Mouse (Mus musculus): ENCODE data around the gene Atxn7l3b. TPM values are rescaled to one million over a fixed set of nuclear protein-coding genes. Genes with fewer than 3 reads are reported as not detected.
"Not testable (repeated sequence)": the region's sequence is repeated elsewhere in the genome, so short reads cannot be mapped to it uniquely, and the experiment has no call there.

Atxn7l3b gene
- 79.3 and 83.3 TPM in 2 replicates for polyA plus RNA-seq (2012; rRNA removed)

DNA sequence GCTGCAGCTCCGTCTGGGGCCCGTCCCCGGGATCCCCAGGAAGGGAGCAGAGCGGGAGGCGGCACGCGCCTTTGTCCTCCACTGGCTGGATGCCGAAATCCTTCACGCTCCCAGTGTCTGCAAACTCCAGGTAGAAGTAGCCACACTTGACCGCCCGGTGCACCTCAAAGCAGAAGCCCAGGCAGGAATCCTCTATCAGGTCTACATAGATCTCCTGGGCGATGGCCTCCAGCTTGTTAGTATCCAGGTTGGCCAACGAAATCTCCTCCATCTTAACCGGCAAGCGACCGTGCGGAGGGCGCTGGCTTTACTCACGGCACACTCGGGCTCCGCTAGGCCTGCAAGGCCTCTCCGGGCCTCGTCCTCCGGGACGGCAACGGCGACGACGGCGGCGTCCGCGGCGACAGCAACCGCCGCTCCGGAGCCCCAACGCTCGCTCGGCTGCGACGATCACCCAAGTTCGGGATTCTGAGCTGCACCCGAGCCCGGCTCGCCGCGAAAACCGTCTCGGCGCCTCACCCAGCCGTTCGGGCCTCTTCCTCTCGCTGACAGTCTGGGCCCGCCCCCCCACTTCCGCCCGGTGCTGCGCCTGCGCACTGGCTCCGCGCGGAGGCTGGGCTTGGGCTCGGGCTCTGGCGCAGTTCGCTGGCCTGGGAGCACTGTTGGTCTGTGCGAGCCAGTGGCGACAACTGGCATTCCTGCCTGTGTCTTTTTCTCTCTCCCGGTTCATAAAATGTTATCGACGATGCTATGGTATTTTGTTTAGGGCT lies at the start of gene Atxn7l3b:
Gene Atxn7l3b (minus strand): TSS at position 550 of the 770 bp plus-strand sequence.
- H3K27ac ChIP-seq (ENCODE audit: insufficient read depth, low read length), result peak within 1 kb of the TSS; percentile 91
- TF ChIP-seq CTCF (IDR thresholded peaks at IDR 0.05; ENCODE audit: extremely low read depth, insufficient read depth, low read length) (no peak), POLR2A (IDR thresholded peaks at IDR 0.05; ENCODE audit: extremely low read depth, insufficient read depth, low read length) (peak; percentile 87)
- H3K4me3 ChIP-seq (ENCODE audit: insufficient read depth, low read length), result peak within 1 kb of the TSS; percentile 76
- H3K4me1 ChIP-seq (ENCODE audit: control insufficient read depth, insufficient read depth, low read length), result peaks cover 11% of the 10 kb centered on the region

DNA sequence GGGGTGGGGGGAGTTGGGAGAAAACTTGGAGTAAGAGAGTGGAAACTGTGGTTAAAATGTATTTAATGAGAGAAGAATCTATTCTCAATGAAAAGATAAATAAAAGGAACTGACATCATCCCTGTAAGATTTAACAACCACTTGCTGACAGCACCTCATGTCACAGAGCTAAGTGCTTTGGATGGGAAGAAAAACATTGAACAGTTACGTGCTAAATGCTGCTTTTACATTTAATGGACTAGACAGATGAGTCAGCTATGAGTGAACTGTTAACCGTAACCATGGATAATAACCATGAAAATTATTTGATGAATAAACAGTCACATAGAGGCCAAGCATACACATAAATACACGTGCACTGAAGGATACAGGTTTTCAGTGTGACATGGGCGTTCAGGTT lies 48.8 kb upstream of the Atxn7l3b start:
- no peak for TF ChIP-seq POLR2A (IDR thresholded peaks at IDR 0.05; ENCODE audit: extremely low read depth, insufficient read depth, low read length)
- no peak for TF ChIP-seq CTCF (IDR thresholded peaks at IDR 0.05; ENCODE audit: extremely low read depth, insufficient read depth, low read length)
- H3K27ac ChIP-seq (ENCODE audit: insufficient read depth, low read length), result no peak overlapping the region
- H3K4me1 ChIP-seq (ENCODE audit: control insufficient read depth, insufficient read depth, low read length), result no peaks in the 10 kb centered on the region
- no peak overlapping the region for H3K4me3 ChIP-seq (ENCODE audit: insufficient read depth, low read length)

DNA sequence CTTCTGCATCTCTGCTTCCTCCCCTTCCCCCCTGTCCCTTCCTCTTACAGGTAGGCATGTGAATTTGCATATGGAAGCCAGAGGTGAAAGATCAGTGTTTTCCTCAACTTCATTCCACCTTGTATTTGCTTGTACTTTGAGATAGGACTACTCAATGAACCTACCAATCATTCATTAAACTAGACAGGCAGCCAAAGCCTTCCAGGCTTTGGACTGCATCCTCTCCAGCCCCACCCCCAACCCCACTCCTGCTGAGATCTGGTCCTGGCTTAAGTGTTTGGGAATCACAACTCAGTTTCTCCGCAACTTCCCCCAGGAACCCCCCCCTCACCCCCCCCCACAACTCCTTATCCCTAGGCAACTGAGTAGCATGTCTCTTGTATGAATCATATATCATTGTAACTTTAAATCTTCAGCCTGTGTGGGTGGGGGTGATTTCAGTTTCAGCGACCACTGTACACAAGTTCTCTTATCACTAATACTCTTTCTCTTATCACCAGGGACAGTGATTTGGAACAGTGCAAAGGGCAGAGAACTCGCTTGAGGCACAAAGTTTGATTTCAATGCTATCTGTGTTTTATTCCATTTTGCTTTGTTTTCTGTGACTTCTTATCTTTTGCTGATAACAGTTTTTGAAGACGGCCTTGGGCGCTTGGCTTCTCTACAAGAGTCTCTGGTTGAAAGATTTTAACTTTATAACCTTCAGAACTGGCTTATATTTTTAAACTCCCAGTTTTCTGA lies 44.7 kb upstream of the Atxn7l3b start:
- TF ChIP-seq POLR2A (IDR thresholded peaks at IDR 0.05; ENCODE audit: extremely low read depth, insufficient read depth, low read length), result no peak
- TF ChIP-seq CTCF (IDR thresholded peaks at IDR 0.05; ENCODE audit: extremely low read depth, insufficient read depth, low read length), result no peak
- Histone ChIP-seq H3K4me3 (ENCODE audit: insufficient read depth, low read length) (no peak overlapping the region), H3K27ac (ENCODE audit: insufficient read depth, low read length) (no peak overlapping the region), H3K4me1 (ENCODE audit: control insufficient read depth, insufficient read depth, low read length) (no peaks in the 10 kb centered on the region)

DNA sequence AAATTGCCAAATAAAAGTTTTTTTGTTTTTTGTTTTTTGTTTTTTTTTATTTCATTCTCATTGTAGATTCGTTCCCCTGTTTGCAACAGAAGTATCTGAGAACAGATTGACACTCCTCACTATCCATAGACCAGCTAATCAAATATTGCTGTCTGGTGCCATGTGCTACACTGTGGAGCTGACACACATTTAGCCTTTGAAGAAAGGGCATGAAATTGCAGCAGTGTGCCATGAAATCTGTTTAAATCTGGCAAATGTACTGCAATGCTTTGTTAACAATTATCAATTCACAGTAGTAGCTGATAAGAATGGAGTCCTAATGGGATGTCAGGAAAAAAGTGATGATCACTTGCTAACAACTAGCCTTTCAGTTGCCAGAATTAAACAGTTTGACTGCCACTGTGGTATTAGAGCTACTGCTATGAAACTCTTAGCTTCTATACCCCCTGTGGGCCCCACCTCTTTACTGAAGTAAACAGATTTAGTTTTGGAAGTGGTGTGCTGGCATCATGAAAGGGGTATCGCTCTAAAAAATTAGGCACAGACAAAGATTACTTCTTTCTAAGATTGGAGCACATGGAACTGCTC lies 41.3 kb upstream of the Atxn7l3b start:
- Histone ChIP-seq H3K4me1 (ENCODE audit: control insufficient read depth, insufficient read depth, low read length) (no peaks in the 10 kb centered on the region), H3K27ac (ENCODE audit: insufficient read depth, low read length) (no peak overlapping the region), H3K4me3 (ENCODE audit: insufficient read depth, low read length) (no peak overlapping the region)
- TF ChIP-seq CTCF (IDR thresholded peaks at IDR 0.05; ENCODE audit: extremely low read depth, insufficient read depth, low read length) (no peak), POLR2A (IDR thresholded peaks at IDR 0.05; ENCODE audit: extremely low read depth, insufficient read depth, low read length) (no peak)

- no peak for TF ChIP-seq CTCF (IDR thresholded peaks at IDR 0.05; ENCODE audit: extremely low read depth, insufficient read depth, low read length)
- TF ChIP-seq POLR2A (IDR thresholded peaks at IDR 0.05; ENCODE audit: extremely low read depth, insufficient read depth, low read length), result no peak
- Histone ChIP-seq H3K27ac (ENCODE audit: insufficient read depth, low read length) (no peak overlapping the region), H3K4me3 (ENCODE audit: insufficient read depth, low read length) (no peak overlapping the region), H3K4me1 (ENCODE audit: control insufficient read depth, insufficient read depth, low read length) (no peaks in the 10 kb centered on the region)
Observed at GRCm38 (mm10) chr10:112967578-112967977, 38.8 kb upstream of the Atxn7l3b start.

- not testable (repeated sequence) for H3K4me3 ChIP-seq (ENCODE audit: insufficient read depth, low read length); H3K27ac ChIP-seq (ENCODE audit: insufficient read depth, low read length); H3K4me1 ChIP-seq (ENCODE audit: control insufficient read depth, insufficient read depth, low read length)
Observed at GRCm38 (mm10) chr10:112962216-112962615, 33.4 kb upstream of the Atxn7l3b start.

DNA sequence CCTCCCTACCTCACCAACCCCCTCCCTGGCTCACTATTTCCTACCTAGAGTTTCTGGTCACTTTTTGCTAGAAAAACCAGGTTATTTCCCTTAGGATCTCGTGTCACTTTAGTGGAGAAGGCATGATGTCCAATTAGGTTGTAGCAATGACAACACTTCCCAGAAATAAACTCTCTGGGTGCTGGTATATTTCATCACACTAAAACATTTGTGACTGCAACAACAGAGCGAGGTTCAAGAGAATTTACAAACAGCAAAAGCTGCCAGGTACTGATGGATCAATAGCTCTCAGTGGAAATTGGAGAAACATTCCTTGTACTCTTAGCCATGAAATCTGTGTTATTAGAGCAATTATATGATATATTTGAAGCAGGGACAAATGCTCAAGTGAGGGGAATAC lies 25.3 kb upstream of the Atxn7l3b start:
- Histone ChIP-seq H3K4me3 (ENCODE audit: insufficient read depth, low read length) (no peak overlapping the region), H3K4me1 (ENCODE audit: control insufficient read depth, insufficient read depth, low read length) (no peaks in the 10 kb centered on the region), H3K27ac (ENCODE audit: insufficient read depth, low read length) (no peak overlapping the region)
- no peak for TF ChIP-seq POLR2A (IDR thresholded peaks at IDR 0.05; ENCODE audit: extremely low read depth, insufficient read depth, low read length)
- TF ChIP-seq CTCF (IDR thresholded peaks at IDR 0.05; ENCODE audit: extremely low read depth, insufficient read depth, low read length), result no peak

GRCm38 (mm10) chr10:112948453-112948852 lies 19.7 kb upstream of the Atxn7l3b start:
- no peak for TF ChIP-seq CTCF (IDR thresholded peaks at IDR 0.05; ENCODE audit: extremely low read depth, insufficient read depth, low read length)
- TF ChIP-seq POLR2A (IDR thresholded peaks at IDR 0.05; ENCODE audit: extremely low read depth, insufficient read depth, low read length), result no peak
- Histone ChIP-seq H3K4me3 (ENCODE audit: insufficient read depth, low read length) (no peak overlapping the region), H3K27ac (ENCODE audit: insufficient read depth, low read length) (no peak overlapping the region), H3K4me1 (ENCODE audit: control insufficient read depth, insufficient read depth, low read length) (no peaks in the 10 kb centered on the region)

- Histone ChIP-seq H3K4me1 (ENCODE audit: control insufficient read depth, insufficient read depth, low read length) (peaks cover 11% of the 10 kb centered on the region), H3K27ac (ENCODE audit: insufficient read depth, low read length) (peak overlapping the region; percentile 91; the same call in 1 of the 2 replicates), H3K4me3 (ENCODE audit: insufficient read depth, low read length) (peak overlapping the region; percentile 76)
- TF ChIP-seq CTCF (IDR thresholded peaks at IDR 0.05; ENCODE audit: extremely low read depth, insufficient read depth, low read length) (no peak), POLR2A (IDR thresholded peaks at IDR 0.05; ENCODE audit: extremely low read depth, insufficient read depth, low read length) (no peak)
Observed at GRCm38 (mm10) chr10:112929222-112929615, 418 bp upstream of the Atxn7l3b start.

Data from cortical plate, adult 2 months (tissue).